Mouse (Mus musculus): ENCODE data around the gene Runx3. TPM values are rescaled to one million over a fixed set of nuclear protein-coding genes. Genes with fewer than 3 reads are reported as not detected.

Gene Runx3
- polyA plus RNA-seq, 1 experiment, result not detected

DNA sequence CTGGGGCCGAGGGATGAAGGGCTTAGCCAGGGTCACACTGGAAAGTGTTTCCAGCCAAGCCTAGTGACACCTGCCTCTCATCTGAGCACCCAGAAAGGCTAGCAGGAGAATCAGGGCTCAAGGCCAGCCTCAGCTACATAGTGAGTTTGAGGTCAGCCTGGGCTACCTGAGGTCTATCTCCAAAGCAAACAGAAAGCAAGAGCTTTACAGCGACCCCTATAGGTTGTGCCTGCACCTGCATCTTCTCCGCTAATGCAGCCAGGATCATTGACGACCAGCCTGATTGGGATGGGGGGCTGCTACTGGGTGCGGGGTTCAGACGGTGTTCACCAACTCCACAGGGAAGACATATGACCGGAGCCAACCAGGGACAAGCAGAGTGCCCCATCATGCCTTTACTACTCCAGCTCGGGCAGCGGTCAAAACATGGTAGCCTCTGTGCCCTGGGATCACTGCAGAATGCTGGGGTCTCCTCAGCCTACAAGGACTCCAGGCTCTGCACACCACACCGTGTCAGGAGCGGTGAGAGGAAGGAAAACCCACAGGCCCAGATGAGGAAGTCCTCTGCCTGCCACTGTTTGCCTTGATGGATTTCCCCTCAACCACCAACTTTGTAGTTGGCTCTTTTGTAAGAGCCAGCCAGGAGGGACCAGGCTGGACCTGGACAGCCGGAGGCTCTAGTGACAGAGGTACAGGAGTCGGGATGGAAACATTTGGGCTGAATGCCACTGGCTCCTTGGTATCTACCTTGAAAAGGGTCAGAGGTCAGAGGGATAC is 35.2 kb upstream of the Runx3 start:
- TF ChIP-seq POLR2A (IDR thresholded peaks at IDR 0.05; ENCODE audit: extremely low read depth, insufficient read depth, low read length) (no peak), CTCF (IDR thresholded peaks at IDR 0.05; ENCODE audit: extremely low read depth, insufficient read depth, low read length) (no peak)
- no peak overlapping the region for H3K4me3 ChIP-seq (ENCODE audit: insufficient read depth, low read length)
- H3K27ac ChIP-seq (ENCODE audit: insufficient read depth, low read length), result no peak overlapping the region
- no peaks in the 10 kb centered on the region for H3K4me1 ChIP-seq (ENCODE audit: control insufficient read depth, insufficient read depth, low read length)

DNA sequence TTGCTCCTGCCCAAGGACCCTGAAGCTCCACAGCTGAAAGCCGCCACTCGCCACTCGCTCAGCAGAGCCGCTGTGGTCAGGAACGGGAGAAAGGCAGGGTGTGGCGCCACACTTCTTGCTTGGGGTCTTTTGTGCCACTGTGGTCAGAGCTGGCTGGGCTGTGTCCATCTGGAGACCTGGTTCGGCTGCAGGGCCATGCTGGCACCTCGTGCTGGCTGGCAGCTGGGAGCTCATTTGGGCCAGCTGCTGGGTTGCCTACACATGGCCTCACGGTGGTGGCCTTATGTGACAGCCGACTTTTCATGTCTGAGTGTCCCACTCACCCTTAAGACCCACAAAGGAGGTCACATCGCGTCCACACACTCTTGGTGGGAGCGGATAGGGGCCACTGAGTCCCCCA is 29.8 kb upstream of the Runx3 start:
- TF ChIP-seq POLR2A (IDR thresholded peaks at IDR 0.05; ENCODE audit: extremely low read depth, insufficient read depth, low read length) (no peak), CTCF (IDR thresholded peaks at IDR 0.05; ENCODE audit: extremely low read depth, insufficient read depth, low read length) (no peak)
- no peak overlapping the region for H3K4me3 ChIP-seq (ENCODE audit: insufficient read depth, low read length)
- H3K4me1 ChIP-seq (ENCODE audit: control insufficient read depth, insufficient read depth, low read length), result no peaks in the 10 kb centered on the region
- no peak overlapping the region for H3K27ac ChIP-seq (ENCODE audit: insufficient read depth, low read length)

DNA sequence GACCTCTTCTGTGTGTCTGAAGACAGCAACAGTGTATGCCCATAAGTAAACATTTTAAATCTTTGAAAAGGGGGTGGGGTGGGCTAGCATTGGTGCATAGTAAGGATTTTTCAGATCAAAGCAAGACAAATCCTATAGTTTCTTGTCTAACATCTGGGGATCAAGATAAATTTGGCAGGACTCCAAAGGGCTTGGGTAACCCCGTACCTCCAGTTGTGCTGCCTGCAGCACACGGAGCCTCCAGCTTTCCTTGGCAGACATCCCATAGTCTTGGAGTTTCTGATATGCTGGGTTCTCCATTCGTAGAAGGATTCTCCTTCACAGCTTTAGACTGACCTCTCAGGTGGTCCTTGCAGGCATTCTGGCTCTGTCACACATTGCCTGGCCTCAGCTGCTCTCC is 27.6 kb upstream of the Runx3 start:
- H3K27ac ChIP-seq (ENCODE audit: insufficient read depth, low read length), result no peak overlapping the region
- H3K4me3 ChIP-seq (ENCODE audit: insufficient read depth, low read length), result no peak overlapping the region
- no peaks in the 10 kb centered on the region for H3K4me1 ChIP-seq (ENCODE audit: control insufficient read depth, insufficient read depth, low read length)
- no peak for TF ChIP-seq CTCF (IDR thresholded peaks at IDR 0.05; ENCODE audit: extremely low read depth, insufficient read depth, low read length)
- no peak for TF ChIP-seq POLR2A (IDR thresholded peaks at IDR 0.05; ENCODE audit: extremely low read depth, insufficient read depth, low read length)

DNA sequence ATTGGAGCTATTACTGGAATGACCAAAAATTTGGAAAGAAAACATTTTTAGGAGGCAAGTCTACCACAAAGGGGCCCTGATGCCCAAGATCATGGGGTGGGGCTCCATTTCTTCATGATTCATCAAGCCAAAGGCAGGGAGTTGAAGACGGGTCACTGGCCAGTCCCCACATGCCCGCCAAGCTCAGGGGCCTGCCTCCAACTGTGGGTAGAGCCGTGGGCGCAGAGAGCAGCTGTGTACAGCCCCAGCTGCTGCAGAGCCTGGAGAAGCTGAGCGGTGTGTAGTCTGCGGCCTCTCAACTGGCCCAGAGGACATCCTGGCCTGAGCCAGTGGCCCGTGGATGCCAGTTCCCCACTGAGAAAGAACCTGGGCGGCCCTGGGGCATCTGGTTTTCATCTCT is 24.8 kb upstream of the Runx3 start:
- Histone ChIP-seq H3K4me1 (ENCODE audit: control insufficient read depth, insufficient read depth, low read length) (no peaks in the 10 kb centered on the region), H3K4me3 (ENCODE audit: insufficient read depth, low read length) (no peak overlapping the region), H3K27ac (ENCODE audit: insufficient read depth, low read length) (no peak overlapping the region)
- no peak for TF ChIP-seq CTCF (IDR thresholded peaks at IDR 0.05; ENCODE audit: extremely low read depth, insufficient read depth, low read length)
- no peak for TF ChIP-seq POLR2A (IDR thresholded peaks at IDR 0.05; ENCODE audit: extremely low read depth, insufficient read depth, low read length)

DNA sequence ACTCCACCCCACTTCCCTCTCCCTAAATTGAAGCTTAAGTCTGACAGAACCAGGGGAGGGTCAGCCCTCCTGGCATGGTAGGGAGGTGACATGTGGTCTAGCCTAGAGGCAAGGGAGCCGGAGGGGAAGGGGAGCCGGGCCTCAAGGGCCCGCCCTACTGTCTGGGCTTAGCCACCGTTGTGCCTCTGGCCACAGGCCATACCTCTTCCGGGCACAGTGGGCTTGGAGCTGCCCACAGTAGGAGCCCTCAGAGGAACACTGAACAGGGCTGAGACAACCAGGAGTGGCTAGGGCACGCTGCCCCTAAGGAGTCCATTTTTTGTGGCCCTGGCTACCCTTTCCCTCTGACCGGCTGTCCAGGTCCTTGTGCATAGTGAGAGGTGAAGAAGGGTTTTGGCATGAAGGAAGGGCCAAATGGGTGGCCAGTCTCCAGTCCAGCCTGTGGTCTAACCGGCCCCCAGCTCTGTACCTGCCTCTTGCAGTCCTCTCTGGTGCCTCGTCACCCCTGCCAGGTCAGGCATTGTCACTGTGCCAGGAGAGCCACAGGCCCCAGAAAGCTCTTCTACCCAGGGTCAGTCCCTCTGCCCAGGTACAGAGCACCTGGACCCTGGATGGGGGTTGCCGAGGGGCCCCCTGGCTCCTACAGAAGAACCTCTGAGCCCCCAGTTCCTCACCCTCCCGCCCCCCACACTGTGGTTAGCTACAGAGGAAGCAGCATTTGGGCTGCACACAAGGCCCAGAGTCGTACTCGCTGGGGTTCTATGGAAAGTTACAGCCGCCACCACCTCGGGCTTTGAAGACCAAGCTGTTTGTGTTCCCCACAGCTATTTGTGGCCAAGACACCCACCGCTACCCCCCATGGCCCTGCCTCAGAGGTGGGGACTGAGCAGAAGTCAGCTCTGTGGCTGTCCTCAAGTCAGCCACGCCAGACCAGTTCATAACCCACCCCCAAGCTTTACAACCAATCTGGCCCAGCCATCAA is 22.3 kb upstream of the Runx3 start:
- Histone ChIP-seq H3K4me1 (ENCODE audit: control insufficient read depth, insufficient read depth, low read length) (no peaks in the 10 kb centered on the region), H3K27ac (ENCODE audit: insufficient read depth, low read length) (no peak overlapping the region), H3K4me3 (ENCODE audit: insufficient read depth, low read length) (no peak overlapping the region)
- no peak for TF ChIP-seq POLR2A (IDR thresholded peaks at IDR 0.05; ENCODE audit: extremely low read depth, insufficient read depth, low read length)
- no peak for TF ChIP-seq CTCF (IDR thresholded peaks at IDR 0.05; ENCODE audit: extremely low read depth, insufficient read depth, low read length)

DNA sequence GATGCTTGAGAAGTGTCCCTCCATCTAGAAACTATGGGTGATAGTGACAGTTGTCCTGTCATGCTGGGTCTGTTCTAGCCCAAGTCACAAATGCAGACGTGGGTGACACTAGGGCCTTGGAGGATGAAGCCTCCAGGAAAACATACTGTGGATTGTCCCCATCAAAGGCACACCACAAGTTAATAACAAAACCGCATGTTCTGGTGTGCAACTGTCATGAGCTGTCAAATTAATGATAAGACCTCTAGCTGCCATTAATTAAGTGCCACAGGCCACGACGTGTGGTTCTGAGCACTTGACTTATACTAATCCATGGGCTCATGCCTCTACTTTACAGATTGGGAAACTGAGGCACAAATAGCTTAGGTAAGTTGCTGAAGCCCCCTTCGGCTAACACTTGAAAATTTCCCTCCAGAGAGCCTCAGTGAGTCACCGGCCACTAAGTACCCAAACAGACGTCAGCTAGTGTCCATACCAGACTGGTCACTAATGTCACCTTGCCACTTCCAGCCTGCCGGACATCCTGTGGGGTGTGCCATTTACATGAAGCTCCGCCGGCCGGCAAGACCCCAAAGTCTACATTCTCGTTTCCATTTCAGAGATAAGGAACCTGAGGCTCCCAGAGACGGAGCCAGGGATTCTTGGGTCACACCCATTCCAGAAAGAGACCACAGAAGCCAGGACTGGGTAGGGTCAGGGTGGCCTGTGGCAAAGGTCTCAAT is 18.3 kb upstream of the Runx3 start:
- Histone ChIP-seq H3K27ac (ENCODE audit: insufficient read depth, low read length) (no peak overlapping the region), H3K4me3 (ENCODE audit: insufficient read depth, low read length) (no peak overlapping the region)

DNA sequence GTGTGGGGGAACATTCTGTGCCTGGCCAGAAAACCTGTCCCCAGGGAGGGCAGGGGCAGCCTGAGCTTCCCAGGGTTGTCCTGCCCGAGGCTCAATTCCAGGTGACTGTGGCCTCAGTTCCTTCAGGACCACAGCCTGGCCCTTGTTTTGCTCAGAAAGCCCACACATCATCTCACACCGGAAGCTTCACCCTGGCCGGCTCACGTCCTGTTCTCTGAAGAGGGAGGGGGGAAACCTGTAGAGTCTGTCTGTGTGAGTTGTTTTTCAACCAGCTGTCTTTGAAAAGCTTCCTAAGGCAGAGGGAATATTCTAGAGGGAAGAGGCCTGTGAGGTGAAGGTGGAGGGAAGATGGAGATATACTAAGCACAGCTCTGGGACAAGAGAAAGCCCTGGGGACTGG is 17.7 kb upstream of the Runx3 start:
- TF ChIP-seq CTCF (IDR thresholded peaks at IDR 0.05; ENCODE audit: extremely low read depth, insufficient read depth, low read length), result no peak
- H3K4me1 ChIP-seq (ENCODE audit: control insufficient read depth, insufficient read depth, low read length), result no peaks in the 10 kb centered on the region
- H3K27ac ChIP-seq (ENCODE audit: insufficient read depth, low read length), result no peak overlapping the region
- H3K4me3 ChIP-seq (ENCODE audit: insufficient read depth, low read length), result no peak overlapping the region

More for the DNA sequence above, 18.3 kb upstream of the Runx3 start:
- TF ChIP-seq CTCF (IDR thresholded peaks at IDR 0.05; ENCODE audit: extremely low read depth, insufficient read depth, low read length), result no peak
- no peaks in the 10 kb centered on the region for H3K4me1 ChIP-seq (ENCODE audit: control insufficient read depth, insufficient read depth, low read length)

DNA sequence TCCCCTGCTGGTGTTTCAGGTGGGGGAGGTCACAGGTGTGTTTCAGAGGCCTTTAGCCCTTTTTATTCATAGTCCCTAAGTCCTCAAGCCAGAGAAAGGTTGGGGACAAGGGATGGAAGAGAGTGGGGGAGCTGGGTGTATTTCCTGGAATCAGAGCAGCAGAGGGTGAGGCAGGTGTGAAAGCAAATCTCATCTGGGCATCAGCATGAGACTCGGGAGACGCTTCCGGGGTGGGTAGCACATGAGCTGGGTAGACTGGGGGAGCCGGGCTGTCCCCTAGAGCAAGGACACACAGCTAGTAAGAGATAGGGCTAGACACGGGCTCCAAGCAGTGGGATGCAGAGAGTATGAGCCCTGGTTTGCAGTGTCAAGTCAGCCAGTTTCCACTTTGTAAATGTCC is 16.7 kb upstream of the Runx3 start:
- no peak overlapping the region for H3K4me3 ChIP-seq (ENCODE audit: insufficient read depth, low read length)
- H3K4me1 ChIP-seq (ENCODE audit: control insufficient read depth, insufficient read depth, low read length), result no peaks in the 10 kb centered on the region
- TF ChIP-seq POLR2A (IDR thresholded peaks at IDR 0.05; ENCODE audit: extremely low read depth, insufficient read depth, low read length), result no peak
- no peak for TF ChIP-seq CTCF (IDR thresholded peaks at IDR 0.05; ENCODE audit: extremely low read depth, insufficient read depth, low read length)
- H3K27ac ChIP-seq (ENCODE audit: insufficient read depth, low read length), result no peak overlapping the region

DNA sequence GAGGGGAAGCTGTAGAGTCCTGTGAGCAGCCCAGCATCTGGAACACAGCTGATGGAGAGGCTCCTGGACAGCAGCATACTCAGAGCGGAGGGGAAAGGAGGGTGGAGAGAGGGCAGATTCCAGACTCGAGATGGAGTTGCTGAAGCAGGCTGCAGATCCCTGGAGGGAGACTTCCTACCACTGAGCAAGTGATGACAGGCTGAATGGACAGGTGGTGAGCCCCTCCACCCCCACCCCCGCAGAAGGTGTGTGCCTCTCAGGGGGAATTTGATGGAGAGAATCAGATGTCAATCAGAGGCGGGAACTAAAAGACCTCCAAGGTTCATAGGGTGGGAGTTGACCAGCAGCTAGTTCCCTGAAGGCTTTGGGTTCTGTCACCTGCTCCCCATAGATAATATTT is 13.5 kb upstream of the Runx3 start:
- Histone ChIP-seq H3K4me1 (ENCODE audit: control insufficient read depth, insufficient read depth, low read length) (no peaks in the 10 kb centered on the region), H3K4me3 (ENCODE audit: insufficient read depth, low read length) (no peak overlapping the region), H3K27ac (ENCODE audit: insufficient read depth, low read length) (no peak overlapping the region)
- TF ChIP-seq POLR2A (IDR thresholded peaks at IDR 0.05; ENCODE audit: extremely low read depth, insufficient read depth, low read length) (no peak), CTCF (IDR thresholded peaks at IDR 0.05; ENCODE audit: extremely low read depth, insufficient read depth, low read length) (no peak)

Data from cortical plate, adult 2 months (tissue).